Mouse (Mus musculus): ENCODE results near the gene Gm44502. TPM values are rescaled to one million over a fixed set of nuclear protein-coding genes. Genes with fewer than 3 reads are reported as not detected.

Gene Gm44502
- total RNA-seq (2022), result under 1 TPM in 1 of 4 experiments, not detected in 3; 0.37 TPM

DNA sequence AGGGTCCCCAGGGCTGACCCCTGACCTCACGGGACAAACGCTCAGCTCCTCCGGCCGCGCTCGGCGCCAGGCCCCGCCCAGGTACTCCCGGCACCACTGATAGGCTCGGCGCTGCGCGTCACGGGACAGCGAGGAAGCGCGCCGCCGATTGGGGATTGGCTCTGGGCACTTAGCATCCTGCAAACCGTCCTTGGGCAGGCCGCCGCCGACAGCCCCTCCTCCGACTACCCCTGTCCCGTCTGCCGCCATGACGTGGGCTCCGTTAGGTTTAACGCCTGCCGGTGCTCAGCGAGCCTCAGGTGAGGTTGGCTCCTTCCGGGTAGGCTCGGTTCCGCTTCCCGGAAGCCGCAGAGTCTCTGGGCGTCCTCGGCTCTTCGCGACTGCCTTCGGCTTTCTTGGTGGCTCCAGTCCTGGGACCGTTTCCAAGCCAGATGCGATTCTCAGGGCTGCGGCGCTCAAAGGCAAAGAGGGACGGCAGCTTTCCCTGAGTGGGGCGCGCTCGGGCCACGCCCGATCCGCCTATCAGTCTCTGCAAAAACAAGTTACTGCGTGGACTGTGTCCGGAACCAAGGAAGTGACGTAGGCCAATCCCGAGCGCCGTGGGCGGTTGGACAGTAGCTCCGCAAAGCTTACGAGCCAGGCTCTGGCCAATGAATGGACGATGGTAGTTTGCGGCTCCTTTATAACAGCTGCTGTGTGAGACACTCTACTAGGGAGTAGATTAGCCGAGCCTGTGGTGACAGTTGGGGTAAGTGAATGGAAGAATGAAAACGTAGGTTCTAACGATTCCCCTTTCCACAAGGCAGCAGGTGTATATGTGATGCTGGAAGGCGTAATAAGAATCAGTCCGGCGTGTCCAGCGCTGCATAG, at the start of gene Gm44502, which contains the start of the genes C730034F03Rik and Chkb:
Gene Gm44502, minus strand, starts transcription at position 345 of the 870 bp plus-strand sequence.
Gene C730034F03Rik, plus strand, starts transcription at position 238 of the 870 bp plus-strand sequence.
Gene Chkb, minus strand, starts transcription at position 557 of the 870 bp plus-strand sequence.
- peak; percentile 87 to 97 for DNase-seq (ENCODE audit: low spot score in 2 of 2)

- DNase-seq (ENCODE audit: low spot score in 2 of 2), result no peak
Measured at GRCm38 (mm10) chr15:89478622-89479021, 49.1 kb upstream of the Gm44502 start.

DNA sequence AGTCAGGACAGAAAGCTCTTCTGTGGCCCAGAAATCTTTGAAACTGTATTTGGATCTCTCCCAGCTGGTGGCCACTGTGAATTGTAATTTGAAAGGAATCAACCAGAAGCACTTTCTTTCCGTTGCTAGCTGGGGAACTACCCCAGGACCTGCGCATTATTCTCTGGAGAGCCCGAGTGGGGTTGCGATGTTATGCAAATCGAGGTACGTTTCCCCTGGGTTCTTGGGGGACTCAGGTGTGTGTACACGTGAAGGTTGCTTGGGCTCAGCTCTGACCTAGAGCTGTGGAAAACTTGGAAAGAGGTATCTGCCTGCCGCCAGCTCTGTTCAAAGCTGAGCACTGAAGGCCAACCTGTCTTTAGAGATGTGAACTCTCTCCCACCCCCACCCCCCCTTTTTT, 48.3 kb upstream of the Gm44502 start:
- no peak for DNase-seq (ENCODE audit: low spot score in 2 of 2)

GRCm38 (mm10) chr15:89477091-89477491, 47.6 kb upstream of the Gm44502 start, which contains the start of gene Arsa:
Gene Arsa, minus strand, starts transcription at chr15:89477425.
- no peak for DNase-seq (ENCODE audit: low spot score in 2 of 2)

- DNase-seq (ENCODE audit: low spot score in 2 of 2), result no peak
Measured at GRCm38 (mm10) chr15:89476475-89476815, 46.9 kb upstream of the Gm44502 start.

GRCm38 (mm10) chr15:89475611-89476474, 46.3 kb upstream of the Gm44502 start:
- peak; percentile 81 to 93 for DNase-seq (ENCODE audit: low spot score in 2 of 2)

DNA sequence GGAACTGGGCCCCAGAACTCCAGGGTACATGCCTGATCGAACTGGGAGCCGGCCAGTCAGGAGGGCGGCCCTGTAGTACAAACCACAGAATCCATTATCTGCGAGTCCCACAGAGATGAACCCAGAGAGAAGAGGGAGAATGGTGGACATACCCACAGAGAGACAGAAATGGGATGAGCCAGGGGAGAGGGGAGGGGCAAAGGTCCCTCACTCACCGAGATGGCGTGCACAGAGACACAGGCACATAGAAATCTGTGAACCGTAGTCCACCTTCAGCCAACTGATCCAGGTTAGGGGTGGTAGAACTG, 45.8 kb upstream of the Gm44502 start:
- no peak for DNase-seq (ENCODE audit: low spot score in 2 of 2)

DNA sequence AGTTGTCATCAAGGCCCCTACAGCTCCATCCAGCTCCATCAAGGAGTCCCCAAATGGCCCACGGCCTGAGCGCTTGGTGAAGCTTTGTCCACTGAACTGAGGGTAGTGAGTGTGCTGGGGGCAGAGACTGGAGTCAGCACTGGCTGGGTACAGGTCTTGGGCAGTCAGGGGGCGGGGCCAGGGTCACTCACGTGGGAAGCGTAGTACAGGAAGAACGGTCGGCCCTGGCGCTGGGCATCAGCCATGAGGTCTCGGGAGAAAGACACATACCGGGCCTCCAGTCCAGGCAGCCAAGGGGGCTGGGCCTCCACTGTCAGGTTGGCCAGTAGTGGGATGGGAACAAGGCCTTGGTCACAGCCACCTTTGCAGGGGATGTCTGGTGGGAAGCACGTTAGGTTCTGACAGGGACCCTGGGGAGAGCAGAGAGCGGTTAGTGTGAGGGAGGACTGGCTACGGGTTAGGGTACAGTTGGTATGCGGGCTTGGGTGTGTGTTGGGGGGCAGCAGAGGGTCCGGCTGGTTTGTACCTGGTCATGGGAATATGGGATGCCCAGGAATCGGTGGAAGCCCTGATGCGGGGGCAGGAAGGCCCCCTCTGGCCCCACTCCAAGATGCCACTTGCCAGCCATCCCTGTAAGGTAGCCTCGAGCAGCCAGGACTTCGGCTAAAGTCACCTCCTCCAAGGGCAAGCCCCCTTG, 45.2 kb upstream of the Gm44502 start:
- no peak for DNase-seq (ENCODE audit: low spot score in 2 of 2)

DNA sequence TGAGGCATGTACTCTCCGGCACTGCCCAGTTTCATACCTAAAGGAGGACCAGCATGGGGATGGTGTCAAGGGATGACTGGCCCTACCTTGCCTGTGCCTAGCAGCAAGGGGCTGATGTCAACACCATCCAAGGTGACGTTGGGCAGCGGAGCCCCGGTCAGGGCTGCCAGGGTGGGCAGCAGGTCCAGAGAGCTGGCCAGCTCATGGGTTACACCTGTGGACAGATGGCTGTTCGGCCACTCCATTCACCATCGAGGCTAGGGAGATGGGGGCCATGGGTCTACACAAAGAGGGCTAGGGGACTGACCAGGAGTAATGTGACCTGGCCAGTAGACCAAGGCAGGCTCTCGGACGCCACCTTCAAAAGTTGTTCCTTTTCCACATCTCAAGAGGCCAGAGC, 44.4 kb upstream of the Gm44502 start:
- DNase-seq (ENCODE audit: low spot score in 2 of 2), result no peak

GRCm38 (mm10) chr15:89473370-89473769, 43.9 kb upstream of the Gm44502 start:
- no peak for DNase-seq (ENCODE audit: low spot score in 2 of 2)

DNA sequence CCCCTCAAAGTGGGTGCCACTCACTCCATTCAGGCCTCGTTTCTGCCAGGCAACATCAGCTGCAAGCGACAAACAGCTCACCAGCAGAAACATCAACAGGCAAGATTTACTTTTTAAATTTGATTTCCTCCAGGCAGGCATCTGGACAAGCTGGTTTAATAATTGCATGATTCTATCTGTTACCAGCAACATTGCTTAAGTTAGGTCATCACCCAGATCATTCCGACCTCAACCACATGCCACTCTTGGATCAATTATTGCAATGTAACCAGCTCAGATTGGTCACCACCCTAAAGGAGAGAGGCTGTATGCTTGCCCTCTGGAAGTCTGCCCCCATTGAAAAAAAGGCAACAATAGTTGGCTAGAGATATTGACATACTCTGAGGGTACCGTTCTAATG, 42.0 kb upstream of the Gm44502 start:
- DNase-seq (ENCODE audit: low spot score in 2 of 2), result no peak

GRCm38 (mm10) chr15:89468577-89468976, 39.1 kb upstream of the Gm44502 start:
- DNase-seq (ENCODE audit: low spot score in 2 of 2), result no peak

GRCm38 (mm10) chr15:89465052-89465451, 35.6 kb upstream of the Gm44502 start:
- DNase-seq (ENCODE audit: low spot score in 2 of 2), result no peak

DNA sequence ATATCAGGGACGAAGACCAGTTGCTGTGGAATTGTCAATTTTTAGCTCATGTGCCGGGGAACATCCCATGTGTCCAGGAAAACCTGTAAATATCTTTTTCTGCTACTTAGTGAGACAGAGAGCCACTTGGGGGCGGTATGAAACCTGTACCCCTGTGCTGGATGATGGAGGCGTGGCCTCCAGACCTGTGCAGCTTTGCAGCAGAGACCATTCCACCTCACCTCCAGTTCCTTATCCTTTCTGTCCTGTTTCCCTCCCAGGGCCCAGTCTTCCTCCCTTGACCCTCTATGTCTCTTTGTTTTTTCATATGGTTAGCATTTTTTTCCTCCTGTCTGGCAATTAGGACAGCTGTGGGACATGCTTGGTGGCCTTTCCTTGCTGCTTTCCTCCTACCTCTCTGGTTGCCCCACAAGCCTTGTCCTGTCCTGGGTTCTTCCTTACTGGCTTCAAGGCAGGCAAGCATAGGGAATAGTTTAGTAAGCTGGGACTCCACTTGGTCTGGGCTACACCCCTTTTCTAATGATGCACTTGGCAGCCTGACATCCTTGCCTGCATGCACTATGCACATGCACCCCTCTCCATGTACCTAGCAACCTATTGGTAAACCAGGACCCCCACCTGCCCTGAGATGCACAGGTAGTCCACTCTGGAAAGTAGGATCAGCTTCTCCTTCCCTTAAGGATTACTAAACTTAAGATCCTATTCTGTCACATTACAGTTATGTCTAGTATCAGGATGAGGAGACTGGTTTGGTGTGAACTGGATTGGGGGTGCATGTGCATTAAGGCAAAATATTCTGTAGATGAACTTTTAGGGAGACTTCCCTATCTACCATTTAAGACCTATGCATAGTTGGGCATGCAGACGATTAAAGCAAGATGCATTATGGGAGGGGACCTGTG, 34.1 kb upstream of the Gm44502 start:
- no peak for DNase-seq (ENCODE audit: low spot score in 2 of 2)

DNA sequence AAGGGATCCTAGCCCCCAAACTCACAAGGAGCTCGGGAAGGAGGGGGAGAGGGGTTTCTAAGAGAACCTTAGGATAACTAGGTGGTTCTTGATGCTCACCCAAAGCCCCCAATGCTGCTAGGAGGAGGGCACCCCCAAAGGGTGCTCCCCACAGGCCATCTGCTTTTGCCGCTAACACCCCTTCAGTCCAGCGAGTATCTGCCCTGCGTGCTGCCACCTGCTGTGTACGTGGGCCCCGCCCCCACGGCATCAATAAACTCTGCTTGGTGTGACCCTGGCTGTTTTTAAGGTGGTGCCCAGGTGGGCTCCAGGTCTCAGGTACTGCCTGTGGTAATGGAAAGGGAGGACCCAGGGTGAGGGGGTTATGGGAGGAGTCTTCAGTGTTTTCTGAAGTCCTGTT, 32.7 kb upstream of the Gm44502 start:
- no peak for DNase-seq (ENCODE audit: low spot score in 2 of 2)

DNA sequence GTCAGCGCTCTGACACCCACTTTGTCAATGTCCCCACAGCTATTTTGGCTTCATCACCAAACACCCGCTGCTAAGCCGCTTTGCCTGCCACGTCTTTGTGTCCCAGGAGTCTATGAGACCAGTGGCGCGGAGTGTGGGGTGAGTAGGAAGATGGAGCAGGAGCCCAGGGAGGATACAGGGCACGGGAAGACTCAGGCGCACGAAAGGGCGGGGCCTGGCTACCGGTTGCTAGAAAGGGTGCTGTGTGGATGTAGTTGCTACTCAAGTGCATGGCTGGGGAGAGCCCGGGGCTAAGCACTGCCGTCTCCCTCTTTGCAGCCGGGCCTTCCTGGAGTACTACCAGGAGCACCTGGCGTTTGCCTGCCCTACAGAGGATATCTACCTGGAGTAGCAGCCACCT, 31.8 kb upstream of the Gm44502 start:
- DNase-seq (ENCODE audit: low spot score in 2 of 2), result no peak

DNA sequence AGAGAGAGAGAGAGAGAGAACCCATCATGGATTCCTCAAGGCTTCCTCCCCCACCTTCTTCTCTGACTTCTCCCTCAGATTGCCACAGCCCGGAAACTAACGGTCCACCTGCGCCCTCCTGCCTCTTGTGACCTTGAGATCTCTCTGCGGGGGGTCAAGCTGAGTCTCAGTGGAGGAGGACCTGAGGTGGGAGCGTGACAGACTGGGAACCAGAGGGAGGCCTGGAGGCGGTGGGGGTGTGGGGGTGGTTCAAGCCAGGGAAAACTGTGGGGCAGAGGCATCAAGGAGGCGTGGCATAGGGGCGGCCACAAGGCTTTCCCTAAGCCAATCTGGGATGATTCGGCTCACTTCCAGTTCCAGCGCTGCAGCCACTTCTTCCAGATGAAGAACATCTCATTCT, 30.8 kb upstream of the Gm44502 start:
- DNase-seq (ENCODE audit: low spot score in 2 of 2), result no peak

DNA sequence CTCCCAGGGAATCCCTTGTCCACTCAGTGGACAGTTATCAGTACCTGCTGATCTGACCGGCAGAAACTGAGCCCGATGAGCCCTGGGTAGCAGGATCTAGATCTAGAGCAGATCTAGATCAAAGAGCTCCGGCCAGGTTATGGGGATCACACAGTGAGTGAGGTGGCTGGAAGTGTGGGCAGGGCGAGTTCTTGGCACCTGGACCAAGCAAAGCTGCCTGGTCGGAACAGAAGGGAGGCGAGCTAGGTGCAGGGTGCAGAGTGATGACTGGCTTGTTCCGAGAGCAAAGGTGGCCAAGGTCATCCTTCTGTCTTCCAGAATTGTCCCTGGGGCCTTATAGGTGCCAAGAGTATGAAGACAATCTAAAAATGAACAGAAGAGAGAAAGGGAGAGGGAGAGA, 30.3 kb upstream of the Gm44502 start:
- DNase-seq (ENCODE audit: low spot score in 2 of 2), result no peak

- no peak for DNase-seq (ENCODE audit: low spot score in 2 of 2)
Measured at GRCm38 (mm10) chr15:89458942-89459341, 29.4 kb upstream of the Gm44502 start.

GRCm38 (mm10) chr15:89455642-89456041, 26.1 kb upstream of the Gm44502 start:
- no peak for DNase-seq (ENCODE audit: low spot score in 2 of 2)

DNA sequence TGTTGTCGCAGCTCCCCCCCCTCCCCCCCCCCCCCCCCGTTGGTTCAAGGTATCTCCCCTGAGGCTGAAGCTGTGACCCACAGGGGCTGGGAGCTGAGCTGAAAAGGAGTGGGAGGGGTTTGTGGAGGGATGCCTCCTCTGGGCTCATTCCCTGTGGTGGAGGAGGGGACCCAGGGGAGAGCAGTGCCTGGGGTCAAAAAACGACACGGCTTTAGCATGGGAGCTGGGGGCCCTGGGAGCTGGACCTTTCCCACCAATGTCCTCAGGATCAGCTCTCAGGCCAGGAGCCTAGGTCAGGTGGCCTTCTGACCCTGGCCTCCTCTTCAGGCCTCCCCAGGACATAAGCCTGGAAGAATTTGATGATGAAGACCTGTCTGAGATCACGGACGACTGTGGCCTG, 25.4 kb upstream of the Gm44502 start:
- no peak for DNase-seq (ENCODE audit: low spot score in 2 of 2)

All from left cerebral cortex, adult 8-10 months (tissue).